Mouse (Mus musculus): ENCODE measurements around the gene Slc35b4.

The Slc35b4 gene

GRCm38 (mm10) chr6:34138366-34138765, 38.5 kb downstream of the Slc35b4 start:
- DNase-seq (ENCODE audit: extremely low read depth, low read depth, low spot score) = no peak

GRCm38 (mm10) chr6:34132391-34132790, 44.5 kb downstream of the Slc35b4 start:
- no peak for DNase-seq (ENCODE audit: extremely low read depth, low read depth, low spot score)

- DNase-seq (ENCODE audit: extremely low read depth, low read depth, low spot score) = no peak
Measured at GRCm38 (mm10) chr6:34129261-34129660, 47.6 kb downstream of the Slc35b4 start.

GRCm38 (mm10) chr6:34124401-34124800, 52.5 kb downstream of the Slc35b4 start:
- DNase-seq (ENCODE audit: extremely low read depth, low read depth, low spot score) = no peak

- DNase-seq (ENCODE audit: extremely low read depth, low read depth, low spot score) = no peak
Measured at GRCm38 (mm10) chr6:34116838-34117478, 60.0 kb downstream of the Slc35b4 start.

GRCm38 (mm10) chr6:34111406-34111805, 65.5 kb downstream of the Slc35b4 start:
- DNase-seq (ENCODE audit: extremely low read depth, low read depth, low spot score) = no peak

GRCm38 (mm10) chr6:34110571-34110970, 66.3 kb downstream of the Slc35b4 start:
- DNase-seq (ENCODE audit: extremely low read depth, low read depth, low spot score) = no peak
